Mouse (Mus musculus) right cerebral cortex, postnatal 10 days (tissue): ENCODE results near the gene Ptar1.

ENCODE experiments used
- DNase-seq, 2 experiments: peaks; one replicate each; pipeline ENCODE4 v3.0.0; 2021; ENCODE audit warnings: low spot score in 2 of 2

Gene Ptar1

GRCm38 (mm10) chr19:23757961-23758553 is 70.8 kb downstream of the Ptar1 start:
- DNase-seq, result peak; percentile 96

- peak; percentile 93 for DNase-seq
These were observed 71.5 kb downstream of the Ptar1 start, which contains the start of gene Apba1 for GRCm38 (mm10) chr19:23758554-23759321. Gene Apba1, plus strand, starts transcription at chr19:23758887.

GRCm38 (mm10) chr19:23759322-23759945 is 72.2 kb downstream of the Ptar1 start:
- peak; percentile 35 to 83 for DNase-seq

GRCm38 (mm10) chr19:23763371-23763770 is 76.1 kb downstream of the Ptar1 start:
- DNase-seq, result peak in 1 of 2 experiments; percentile 14

- peak in 1 of 2 experiments; percentile 23 for DNase-seq
These were observed 76.8 kb downstream of the Ptar1 start for GRCm38 (mm10) chr19:23764051-23764450.

GRCm38 (mm10) chr19:23768864-23769263 is 81.6 kb downstream of the Ptar1 start:
- no peak for DNase-seq

- no peak for DNase-seq
These were observed 83.5 kb downstream of the Ptar1 start for GRCm38 (mm10) chr19:23770494-23771423.

GRCm38 (mm10) chr19:23771971-23772370 is 84.7 kb downstream of the Ptar1 start:
- no peak for DNase-seq

GRCm38 (mm10) chr19:23775356-23775755 is 88.1 kb downstream of the Ptar1 start:
- DNase-seq, result no peak

- DNase-seq, result no peak
These were observed 91.9 kb downstream of the Ptar1 start for GRCm38 (mm10) chr19:23779130-23779529.

GRCm38 (mm10) chr19:23780105-23780504 is 92.9 kb downstream of the Ptar1 start:
- DNase-seq, result no peak
